Mouse (Mus musculus): ENCODE results near the gene Eif4enif1.
"Not testable (repeated sequence)": the region's sequence is repeated elsewhere in the genome, so short reads cannot be mapped to it uniquely, and the experiment has no call there.

The Eif4enif1 gene

DNA sequence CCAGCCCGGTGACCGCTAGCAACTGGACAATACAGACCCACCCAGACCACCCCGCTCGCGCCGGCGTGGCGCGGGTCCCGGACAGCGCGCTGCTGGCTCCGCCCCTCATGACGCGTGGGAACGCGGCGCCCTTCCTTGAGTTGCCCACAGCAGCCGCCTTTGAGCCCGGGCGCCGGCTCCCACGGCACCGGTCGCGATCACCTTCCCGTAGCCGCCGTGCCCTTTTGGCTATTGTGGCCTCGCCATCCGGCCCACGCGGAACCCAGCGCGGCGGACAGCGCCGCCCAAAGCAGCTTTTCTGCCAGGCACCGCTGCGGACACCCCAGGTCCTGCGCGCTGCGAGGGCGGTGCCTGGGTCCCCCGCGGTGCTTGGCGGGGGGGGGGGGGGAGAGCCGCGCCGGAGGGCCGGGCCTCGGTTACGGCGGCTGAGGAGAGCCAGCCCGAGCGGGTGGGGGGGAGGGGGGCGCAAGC lies at the start of gene Eif4enif1:
Gene Eif4enif1 (plus strand): TSS at position 162 of the 471 bp plus-strand sequence.
- peak; percentile 87 for DNase-seq (ENCODE audit: low spot score in 2 of 2)

DNA sequence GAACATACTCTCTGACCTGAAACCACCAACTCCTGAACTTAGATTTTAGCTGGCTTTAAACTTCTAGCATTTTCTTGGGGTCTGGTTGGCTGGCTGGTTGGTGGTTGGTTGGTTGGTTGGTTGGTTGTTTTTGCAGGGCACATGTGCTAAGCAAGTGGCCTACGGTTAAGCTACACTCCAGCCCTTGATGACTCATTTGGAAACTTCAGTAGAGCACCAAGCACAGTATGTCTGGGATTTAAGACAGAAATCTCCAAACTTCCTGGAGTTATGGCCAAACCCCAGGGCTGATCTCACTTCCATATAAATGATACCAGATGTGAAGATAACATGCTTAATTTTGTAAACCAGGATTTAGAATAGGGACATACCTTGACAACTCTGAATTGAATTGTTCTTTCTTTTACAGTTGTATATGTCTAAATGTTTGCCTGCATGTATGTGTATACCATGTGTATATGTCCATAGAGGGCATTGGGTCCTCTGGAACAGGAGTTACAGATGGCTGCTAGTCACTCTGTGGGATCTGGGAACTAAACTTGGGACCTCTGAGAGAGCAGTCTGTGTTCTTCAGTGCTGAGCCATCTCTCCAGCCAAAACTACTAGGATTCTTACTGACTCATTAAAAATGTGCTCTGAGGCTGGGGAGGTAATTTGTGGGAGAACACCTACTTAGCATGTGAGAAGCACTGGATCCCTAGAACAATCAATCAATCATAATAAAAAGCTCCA lies 48.4 kb upstream of the Eif4enif1 start:
- DNase-seq (ENCODE audit: low spot score in 2 of 2), result peak in 1 of 2 experiments; percentile 65

DNA sequence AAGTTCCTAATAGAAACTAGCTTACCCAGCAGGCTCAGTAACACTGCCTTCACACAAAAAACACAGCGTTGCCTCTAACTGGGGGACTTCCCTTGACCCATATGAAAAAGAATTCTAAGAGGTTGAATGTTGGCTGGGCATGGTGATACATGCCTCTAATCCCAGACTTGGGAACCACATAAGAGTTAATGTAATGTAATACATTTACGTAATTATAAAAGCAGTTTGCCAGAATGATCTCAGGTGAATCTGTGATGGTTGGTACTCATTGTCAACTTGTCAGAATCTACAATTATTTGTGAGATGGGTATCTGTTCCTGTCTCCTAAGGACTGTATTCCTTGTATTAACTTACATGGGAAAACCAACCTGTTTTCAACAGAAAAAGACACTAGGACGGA lies 45.2 kb upstream of the Eif4enif1 start:
- not testable (repeated sequence) for DNase-seq (ENCODE audit: low spot score in 2 of 2)

DNA sequence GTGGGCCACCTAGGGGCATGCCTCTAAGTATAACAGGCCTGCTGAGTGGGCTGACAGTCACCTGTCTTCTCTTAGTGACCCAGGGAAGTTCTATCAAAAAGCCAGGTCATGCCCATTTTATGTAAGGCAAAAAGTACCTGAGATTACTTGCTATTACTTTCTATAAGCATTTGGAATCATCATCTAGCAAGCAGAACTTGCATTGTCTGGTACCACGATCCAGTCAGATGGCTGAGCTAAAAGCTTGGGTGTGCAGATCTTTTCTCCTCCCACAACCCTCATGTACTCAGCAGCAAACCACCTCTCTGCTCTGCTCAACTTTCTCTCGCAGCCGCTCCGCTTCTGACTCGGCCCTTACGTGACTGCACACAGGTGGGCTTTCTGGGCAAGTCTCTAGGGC lies 44.2 kb upstream of the Eif4enif1 start:
- DNase-seq (ENCODE audit: low spot score in 2 of 2), result not testable (repeated sequence)

DNA sequence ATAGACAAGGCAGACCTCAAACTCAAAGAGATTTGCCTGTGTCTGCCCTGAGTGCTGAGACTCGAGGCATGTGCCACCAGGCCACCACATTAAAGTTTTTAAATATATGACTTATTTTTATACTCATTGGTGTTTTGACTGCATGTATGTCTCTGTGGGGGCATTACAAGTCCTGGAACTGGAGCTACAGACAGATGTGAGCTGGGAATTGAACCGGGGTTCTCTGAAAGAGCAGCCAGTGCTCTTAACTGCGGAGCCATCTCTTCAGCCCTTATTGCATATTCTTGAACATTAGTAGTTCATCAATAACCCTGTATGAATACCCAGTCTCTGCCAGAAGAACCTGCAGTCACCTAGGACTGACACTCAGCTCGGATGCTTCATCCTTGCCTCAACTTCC lies 43.4 kb upstream of the Eif4enif1 start:
- not testable (repeated sequence) for DNase-seq (ENCODE audit: low spot score in 2 of 2)

DNA sequence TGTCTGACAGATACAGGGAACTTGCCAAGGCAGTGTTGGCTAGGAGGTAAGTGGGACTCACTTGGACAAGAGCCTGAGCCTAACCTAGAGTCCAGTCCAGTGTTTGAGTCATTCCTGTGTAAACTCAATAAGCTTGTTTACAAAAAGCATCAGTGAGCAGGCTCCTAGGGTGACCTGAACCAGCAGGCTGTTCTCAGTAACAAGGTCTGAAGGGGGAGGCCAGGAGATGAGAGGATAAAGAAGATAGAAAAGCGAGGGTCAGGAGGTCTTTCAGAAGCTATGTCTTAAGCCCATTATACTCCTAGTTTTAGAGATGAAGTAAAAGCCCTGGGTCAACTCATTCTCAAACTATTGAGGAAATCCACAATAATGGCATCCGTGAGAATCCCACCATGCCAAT lies 40.8 kb upstream of the Eif4enif1 start:
- DNase-seq (ENCODE audit: low spot score in 2 of 2), result peak; percentile 31 to 56

DNA sequence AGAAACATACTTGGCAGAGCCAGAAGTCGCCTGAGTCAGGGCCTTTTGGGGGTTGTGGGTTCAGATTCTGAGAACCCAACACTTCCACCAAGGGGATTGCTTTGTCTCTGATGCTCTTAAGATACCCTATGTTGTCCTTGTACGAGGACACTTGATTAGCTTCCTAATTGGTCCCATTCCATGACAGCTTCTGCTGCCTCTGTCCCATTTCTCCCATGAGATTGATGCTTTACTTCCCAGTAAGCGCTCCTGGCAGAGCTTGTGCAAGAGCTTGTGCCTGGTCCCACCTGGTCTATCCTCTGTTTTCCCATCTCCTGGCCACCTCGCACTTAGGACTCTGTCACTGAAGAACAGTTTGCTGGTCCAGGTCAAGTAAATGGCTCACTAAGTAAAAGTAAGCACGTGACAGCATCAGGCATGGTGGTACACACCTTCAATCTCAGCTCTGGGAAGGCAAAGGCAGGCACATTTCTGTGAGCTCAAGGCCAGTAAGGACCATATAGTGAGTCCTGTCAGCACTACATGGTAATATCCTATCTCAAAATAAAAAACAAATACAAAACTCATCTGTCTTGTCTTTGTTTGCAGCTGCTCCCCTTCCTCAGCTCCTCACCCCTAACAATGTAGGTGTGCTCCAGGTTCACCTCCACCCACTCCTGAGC lies 39.8 kb upstream of the Eif4enif1 start:
- DNase-seq (ENCODE audit: low spot score in 2 of 2), result peak; percentile 54 to 67

DNA sequence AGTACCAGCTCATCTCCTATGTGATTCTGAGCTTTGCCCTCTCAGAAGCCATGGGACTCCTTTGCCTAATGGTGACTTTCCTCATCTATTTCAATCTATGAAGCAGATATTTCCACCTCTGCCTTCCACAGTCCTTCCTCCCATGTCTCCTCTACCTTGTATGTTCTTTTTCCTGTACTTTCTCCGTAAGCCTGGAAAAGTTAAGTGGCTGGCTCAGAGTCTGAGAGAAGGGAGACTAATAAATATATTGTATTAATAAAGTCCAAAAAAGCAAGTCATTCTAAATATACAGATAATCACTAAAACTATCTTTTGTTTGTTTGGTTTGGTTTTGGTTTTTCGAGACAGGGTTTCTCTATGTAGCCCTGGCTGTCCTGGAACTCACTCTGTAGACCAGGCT lies 39.1 kb upstream of the Eif4enif1 start:
- not testable (repeated sequence) for DNase-seq (ENCODE audit: low spot score in 2 of 2)

DNA sequence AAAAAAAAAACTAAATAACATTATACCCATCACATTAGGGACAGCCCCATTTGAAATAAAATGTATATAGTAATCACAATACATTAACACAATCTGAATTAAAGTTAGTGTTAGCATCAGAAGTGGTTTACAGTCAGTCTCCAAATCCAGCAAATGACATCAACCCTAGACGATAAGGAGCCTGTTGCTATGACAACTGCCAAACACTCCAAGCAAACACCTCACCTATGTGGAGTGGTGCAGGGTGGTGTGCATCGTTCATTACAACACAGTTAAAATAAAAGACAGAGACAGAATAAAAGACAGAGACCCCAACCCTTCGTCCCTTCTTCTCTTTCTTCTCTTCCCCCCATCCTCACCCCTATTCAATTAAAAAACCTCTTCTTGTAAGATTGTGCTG lies 38.5 kb upstream of the Eif4enif1 start:
- DNase-seq (ENCODE audit: low spot score in 2 of 2), result not testable (repeated sequence)

DNA sequence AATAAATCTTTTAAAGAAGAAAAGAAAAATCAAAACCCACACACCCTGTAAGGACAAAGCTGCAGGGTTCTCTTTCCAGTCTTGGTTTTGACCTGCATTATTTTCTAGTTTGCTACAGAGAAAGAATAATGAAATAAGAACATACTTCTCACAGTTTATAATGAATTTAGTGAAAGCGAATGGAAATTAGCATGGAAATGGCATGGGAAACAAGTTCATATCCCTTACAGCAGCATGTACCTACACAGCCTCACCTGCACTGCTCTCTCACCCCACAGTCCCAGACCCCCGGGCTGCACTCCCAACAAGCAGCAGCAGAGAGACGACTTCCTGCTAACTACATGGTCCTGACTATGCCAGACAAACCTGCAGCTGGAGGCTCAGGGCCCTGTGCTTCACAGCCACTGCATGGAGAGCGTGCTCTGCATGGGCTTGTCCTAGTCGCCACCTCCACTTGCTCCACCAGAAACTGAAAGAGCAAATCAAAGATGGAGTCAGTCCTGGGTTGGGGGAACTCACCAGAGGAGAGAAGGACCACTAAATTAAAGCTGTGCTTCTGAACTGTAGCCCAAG lies 36.9 kb upstream of the Eif4enif1 start:
- not testable (repeated sequence) for DNase-seq (ENCODE audit: low spot score in 2 of 2)

DNA sequence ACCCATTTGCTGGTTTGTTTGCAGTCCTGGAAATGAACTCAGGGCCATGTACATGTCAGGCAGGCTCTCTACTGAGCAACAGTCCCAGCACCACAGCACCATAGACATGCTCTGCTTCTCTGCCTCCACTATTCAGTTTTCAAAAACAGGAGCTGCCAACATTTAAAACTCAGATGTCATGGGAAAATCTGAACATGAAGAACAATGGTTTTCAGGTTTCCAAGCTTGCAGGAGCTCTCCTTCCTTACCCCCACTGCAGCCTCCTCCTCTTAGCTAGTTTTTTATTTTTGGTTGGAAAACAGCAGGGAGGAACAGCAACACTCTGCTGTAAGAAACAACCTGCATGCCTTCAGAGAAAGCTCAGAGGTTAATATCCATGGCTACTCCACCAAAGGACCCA lies 35.9 kb upstream of the Eif4enif1 start:
- DNase-seq (ENCODE audit: low spot score in 2 of 2), result not testable (repeated sequence)

DNA sequence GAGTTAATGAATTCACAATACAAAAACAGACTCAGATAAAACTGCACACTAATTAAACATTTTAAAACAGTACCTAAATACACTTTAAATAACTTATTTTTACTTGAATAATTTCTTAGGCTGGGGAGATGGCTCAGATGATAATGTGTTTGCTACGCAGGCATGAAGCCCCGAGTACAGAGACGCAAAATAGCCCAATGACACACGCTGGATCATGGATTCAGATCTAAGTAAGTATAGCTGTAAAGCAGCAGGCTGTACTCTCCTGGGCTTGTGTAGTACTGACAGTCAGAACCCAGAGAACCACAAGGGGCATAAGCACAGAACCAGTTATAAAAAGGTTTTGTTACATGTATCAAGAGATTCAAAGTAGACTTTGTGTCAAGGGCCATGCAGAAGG lies 35.1 kb upstream of the Eif4enif1 start:
- not testable (repeated sequence) for DNase-seq (ENCODE audit: low spot score in 2 of 2)

DNA sequence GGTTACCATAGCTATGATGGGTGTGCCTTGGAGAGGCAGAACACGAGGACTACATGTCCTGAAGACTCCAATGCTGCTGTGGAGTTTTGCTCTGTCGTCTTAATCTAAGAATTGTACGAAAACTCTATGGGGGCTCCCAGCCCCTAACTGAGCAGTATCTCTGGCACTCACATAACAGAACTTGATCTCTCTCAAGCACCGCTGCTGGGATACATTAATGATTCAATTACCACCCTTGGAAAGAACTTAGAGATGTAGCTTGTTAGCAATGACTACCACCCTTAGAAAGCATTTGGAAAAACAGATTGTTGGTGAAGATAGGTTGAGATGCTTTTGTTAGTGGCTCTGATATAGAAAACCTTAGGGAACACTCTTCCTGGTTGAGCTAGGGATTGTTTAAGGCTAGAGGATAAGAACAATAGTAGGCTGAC lies 34.6 kb upstream of the Eif4enif1 start:
- not testable (repeated sequence) for DNase-seq (ENCODE audit: low spot score in 2 of 2)

DNA sequence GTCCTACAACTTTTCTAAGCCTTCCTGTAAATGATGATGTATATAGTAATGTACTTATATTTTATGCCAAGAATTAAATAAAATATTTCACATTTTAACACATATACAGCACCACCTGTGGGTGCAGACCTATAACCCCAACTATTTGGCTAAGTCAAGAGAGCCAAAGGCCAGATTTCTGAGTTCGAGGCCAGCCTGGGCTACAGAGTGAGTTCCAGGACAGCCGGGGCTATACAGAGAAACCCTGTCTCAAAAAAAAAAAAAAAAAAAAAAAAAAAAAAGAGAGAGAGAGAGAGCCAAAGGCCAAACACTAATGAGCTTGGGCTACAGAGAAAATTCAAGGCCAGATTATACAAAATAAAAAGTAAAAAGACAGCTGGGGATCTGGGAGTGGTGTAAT lies 33.1 kb upstream of the Eif4enif1 start:
- DNase-seq (ENCODE audit: low spot score in 2 of 2), result not testable (repeated sequence)

DNA sequence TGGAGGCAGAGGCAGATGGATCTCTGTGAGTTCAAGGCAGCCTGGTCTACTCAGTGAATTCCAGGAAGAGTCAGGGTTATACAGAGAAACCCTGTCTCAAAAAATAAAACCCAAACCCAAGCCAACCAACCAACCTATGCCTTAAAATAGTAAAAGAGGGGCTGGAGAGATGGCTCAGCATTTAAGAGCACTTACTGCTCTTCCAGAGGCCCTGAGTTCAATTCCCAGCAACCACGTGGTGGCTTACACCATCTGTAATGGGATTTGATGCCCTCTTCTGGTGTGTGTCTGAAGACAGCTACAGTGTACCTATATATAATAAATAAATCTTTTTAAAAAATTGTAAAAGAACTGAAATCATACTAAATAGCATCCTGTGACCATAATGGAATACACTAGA lies 30.3 kb upstream of the Eif4enif1 start:
- peak; percentile 32 to 57 for DNase-seq (ENCODE audit: low spot score in 2 of 2)

DNA sequence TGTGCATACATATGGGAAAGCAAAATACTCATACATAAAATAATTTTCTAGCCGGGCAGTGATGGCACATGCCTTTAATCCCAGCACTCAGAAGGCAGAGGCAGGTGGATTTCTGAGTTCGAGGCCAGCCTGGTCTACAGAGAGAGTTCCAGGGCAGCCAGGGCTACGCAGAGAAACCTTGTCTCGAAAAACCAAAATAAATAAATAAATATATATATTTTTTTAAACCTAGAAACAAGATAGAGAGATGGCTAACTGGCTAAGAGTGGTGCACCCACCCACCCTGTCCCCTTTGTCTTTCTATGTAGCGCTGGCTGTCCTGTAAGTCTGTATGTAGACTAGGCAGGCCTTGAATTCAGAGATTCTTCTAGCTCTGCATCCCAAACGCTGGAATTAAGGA lies 29.7 kb upstream of the Eif4enif1 start:
- DNase-seq (ENCODE audit: low spot score in 2 of 2), result not testable (repeated sequence)

DNA sequence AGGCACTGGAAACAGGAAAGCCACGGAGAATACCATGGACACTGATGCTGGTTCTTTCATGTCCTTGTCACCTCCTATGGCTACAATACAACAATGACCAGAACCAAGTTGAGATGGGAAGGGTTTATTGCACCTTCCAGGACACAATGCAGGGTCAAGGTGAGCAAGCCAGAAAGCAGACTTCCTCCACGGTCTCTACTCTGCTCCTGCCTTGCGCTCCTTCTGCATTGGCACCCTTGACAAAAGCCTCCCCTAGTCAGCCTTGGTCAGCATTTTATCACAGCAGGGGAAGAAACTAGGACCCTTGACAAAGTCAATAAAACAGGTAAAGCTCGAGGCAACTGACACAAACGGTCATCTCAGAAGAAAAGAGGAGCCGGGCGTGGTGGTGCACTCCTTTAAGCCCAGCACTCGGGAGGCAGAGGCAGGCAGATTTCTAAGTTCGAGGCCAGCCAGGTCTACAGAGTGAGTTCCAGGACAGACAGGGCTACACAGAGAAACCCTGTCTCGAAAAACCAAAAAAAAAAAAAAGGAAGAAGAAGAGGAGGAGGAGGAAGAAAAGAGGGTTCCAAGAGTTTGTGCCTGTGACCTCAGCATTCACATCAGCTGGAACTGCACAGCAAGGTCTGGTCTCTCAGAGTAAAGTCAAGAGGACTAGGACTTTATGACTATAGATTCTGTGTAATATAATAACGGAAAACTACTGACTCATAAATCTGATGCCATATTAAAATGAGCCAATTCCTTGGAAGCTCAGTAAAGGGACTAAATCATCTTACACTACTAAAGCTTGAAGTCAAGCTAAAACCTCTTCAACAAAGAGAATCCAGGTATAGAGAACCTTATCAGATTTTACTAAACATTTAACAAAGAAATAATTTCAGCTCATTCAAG lies 28.5 kb upstream of the Eif4enif1 start:
- DNase-seq (ENCODE audit: low spot score in 2 of 2), result peak; percentile 61 to 67

DNA sequence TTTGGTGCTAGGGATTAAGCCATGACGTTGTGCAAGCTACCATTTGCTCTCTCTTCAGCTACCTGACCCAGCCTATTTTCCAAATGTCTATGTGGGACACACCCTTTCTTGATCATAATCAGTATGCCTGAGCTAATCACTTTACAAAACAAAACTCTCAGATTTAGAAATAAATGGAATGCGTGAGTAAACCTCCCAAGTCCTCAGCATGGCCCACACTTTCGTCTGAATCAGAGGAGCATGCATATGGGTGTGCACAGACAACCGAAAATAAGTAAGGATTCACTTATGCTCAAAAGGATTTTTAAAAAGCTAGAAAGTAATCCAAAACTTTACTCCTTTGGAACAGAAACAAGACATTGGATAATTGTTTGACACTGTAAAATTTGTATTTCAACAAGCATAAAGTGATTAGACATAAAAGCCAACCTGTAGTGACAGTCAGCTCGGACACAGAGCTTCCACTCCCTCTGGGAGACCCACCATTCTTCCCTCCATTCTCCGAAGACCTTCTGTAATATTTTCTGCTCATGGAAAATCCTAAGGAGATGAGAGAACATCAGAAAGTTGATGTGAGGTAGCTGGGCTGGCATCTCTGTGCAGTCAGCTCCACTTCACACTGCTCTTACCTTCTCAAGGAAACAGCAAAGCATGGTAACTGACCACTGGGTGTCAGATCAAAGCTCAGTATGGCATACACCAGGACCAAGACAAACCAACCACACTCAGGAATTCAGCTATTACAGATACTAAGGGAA lies 23.0 kb upstream of the Eif4enif1 start:
- DNase-seq (ENCODE audit: low spot score in 2 of 2), result not testable (repeated sequence)

DNA sequence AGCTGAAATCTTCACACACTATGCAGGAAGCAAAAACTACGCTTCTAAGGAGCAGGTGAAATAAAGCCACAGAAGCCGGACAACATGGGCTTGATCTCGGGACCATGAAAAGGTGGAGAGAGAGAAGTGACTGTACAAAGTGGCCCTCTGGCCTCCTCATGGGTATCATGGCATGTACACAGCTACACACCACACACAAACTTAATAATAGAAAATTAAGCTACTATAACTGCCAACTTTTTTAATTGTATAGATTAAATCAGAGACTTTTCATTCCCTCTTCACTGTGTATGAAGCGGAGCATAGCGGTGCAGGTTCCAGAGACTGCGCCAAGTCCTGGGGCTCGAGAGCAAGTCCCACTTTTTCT lies 22.5 kb upstream of the Eif4enif1 start:
- DNase-seq (ENCODE audit: low spot score in 2 of 2), result peak in 1 of 2 experiments; percentile 23

DNA sequence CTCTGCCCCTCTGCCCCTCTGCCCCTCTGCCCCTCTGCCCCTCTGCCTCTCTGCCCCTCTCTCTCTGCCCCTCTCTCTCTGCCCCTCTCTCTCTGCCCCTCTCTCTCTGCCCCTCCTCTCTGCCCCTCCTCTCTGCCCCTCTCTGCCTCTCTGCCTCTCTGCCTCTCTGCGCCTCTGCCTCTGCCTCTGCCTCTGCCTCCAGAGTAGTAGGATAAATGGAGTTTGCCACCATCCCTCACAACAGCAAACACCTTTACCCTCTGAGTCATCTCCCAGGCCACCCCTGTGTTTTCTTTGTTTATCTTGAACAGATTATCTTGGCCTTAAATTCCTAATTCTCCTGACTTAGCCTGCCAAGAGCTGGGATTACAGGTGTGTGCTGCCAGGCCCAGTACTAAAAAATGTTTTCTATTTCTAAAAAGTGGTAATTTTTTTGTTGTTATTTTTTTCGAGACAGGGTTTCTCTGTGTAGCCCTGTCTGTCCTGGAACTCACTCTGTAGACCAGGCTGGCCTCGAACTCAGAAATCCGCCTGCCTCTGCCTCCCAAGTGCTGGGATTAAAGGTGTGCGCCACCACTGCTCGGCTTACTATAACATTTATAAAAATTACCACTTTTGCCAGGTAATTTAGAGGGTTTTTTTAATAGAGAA lies 21.6 kb upstream of the Eif4enif1 start:
- not testable (repeated sequence) for DNase-seq (ENCODE audit: low spot score in 2 of 2)
